Mouse (Mus musculus) ovary, postnatal 10 days (tissue): Measurements from ENCODE around the gene Plagl2.

Source experiments
- DNase-seq: peaks from one replicate; pipeline ENCODE4 v3.0.0; 2022; ENCODE audit warnings: low spot score

The Plagl2 gene

DNA sequence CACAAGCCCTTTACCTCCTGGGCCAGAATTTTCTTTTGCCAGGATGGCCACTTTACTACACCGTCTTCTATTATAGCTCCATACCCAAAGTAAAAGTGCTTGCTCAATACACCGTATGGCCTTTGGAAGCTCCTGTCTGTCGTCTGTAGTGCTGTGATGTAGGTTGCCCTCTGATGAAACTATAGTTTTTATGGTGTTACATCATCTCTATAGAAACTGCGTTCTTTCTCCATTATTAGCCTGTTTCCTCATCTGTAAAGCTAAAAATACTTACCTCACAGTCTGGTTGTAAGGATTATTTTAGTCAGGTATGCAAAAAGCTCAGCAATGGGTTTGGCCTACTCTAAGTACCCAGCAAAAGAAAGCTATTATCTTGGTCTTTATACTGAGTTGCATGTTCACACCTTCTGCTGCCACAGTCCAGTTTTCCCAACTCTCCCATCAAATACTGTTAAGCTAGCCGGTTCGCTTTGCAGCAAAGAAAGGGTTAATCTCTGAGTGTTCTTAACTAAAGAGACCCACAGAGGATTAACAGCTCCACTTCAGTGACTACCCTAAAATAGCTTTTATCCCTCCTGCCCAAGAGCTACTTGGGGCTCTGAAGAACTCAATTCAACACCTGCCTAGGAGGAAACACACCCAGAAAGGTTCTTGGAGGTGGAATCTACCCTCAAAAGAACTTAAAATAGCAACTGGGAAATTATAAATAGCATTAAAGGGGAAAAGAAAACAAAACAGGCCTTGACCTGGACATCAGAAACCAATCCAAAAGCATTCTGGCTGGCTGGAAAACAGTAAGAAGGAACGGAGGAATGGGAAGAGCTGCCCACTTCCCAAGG is 2.0 kb downstream of the Plagl2 start:
- no peak for DNase-seq

DNA sequence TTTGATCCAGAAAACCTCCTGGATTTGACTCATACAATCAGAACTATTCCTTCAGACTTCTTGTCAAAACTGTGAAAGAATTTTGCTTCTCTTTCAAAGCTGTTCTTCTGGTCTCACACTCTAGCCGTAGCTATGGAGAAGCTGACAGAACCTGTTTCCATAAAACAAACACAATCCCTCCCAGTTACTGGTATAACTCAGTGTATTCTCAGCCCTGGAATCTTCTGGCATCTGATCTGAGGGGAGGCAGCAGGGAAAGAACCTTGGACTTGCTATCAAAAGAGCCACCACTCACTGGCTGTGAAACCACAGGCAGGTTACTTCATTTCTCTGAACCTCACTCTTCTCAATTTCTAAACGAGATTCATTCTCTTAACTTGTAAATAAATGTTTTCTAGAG is 2.8 kb downstream of the Plagl2 start:
- no peak for DNase-seq

DNA sequence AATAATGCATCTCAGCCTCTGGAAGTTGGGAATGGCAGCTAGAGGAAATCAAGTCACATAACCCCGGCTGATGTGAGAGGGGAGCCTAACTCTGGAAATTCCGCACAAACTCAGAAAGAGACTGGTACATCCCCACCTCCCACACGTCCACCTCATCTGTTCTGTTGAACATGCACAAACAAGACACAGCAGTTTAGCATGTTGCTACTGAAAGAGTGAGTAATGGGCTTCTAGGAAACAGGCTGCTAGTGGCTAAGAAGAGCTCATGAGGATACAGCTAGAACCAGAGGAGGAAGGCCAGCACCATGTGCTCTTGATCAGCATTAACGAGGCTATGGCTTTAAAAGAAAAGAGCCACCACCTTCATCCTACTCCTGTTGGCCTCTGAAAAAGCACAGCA is 3.3 kb downstream of the Plagl2 start:
- DNase-seq: no peak

- no peak for DNase-seq
These were observed 4.0 kb downstream of the Plagl2 start for GRCm38 (mm10) chr2:153237193-153237592.

DNA sequence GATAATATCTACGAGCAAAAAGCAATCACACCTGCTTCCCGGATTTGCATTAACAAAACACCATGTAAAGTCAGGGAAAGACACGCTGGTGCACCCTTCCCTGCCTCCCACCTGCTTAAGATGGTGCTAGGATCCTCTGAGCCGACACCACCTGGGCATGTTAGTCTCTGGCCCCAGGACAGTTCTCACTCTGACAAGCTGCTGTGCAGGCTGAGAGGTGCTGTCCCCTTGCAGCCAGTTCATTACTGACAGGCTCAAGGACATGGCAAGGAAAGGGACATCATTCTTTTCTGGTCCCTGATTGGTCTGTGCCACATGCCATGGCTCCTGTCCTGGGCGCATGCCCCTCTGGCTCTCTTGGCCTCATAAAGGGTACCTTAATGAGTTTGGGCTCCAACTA is 12.7 kb downstream of the Plagl2 start:
- DNase-seq: no peak

DNA sequence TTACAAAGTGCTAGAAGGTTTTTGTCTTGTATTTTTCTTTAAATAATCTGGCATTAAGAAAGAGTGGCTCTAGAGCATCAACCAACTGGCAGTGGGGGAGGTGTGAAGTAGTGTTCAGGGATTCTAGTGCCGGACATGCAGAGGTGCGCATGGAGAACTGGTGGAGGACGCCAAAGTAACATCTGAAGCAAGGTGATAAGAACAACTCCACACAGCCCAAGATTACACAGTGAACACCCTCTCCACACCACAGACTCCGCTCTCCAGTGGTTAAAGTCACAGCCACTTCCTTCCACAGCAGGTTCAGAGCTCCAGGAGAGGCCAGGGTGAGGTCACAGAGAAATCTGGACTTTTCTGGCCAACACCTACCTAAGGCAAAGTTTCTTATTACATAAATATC is 13.3 kb downstream of the Plagl2 start:
- no peak for DNase-seq

- no peak for DNase-seq
These were observed 15.7 kb downstream of the Plagl2 start for GRCm38 (mm10) chr2:153225595-153225953.

DNA sequence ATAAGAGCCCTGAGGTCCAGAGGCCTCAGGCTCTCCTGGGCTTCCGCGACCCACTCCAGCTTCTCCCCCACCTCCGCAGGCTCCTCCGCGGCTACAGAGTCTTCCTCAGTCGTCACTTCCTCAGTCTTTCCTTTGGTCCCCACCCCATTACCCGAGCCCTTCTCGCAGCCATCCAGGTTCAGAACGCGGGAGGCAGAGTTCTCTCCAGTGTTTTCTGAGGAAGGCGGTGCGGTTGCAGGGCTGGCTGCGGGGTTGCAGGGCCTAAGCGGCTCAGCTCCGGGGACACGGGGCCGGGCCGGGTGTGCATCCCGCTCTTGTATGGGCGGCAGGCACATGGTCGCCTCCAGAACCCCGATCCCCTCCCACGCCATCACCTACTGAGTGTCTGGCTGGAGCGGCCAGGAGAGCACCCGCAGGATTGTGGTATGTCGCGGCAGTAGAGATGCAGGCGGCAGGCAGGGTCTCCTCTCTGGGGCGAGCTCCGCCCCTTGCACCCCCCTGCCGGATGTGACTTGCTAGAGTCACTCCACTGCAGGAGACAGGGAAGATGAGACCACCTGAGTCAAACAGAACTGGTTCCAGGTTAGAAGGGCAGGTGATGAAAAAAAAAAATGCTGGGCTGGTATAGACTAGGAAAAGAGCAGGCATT is 16.2 kb downstream of the Plagl2 start, which contains the start of gene Tspyl3:
Gene Tspyl3, minus strand, starts transcription at position 496 of the 649 bp plus-strand sequence.
- peak; percentile 48 for DNase-seq

GRCm38 (mm10) chr2:153222566-153222965 is 18.7 kb downstream of the Plagl2 start:
- DNase-seq: no peak

- no peak for DNase-seq
These were observed 19.1 kb downstream of the Plagl2 start for GRCm38 (mm10) chr2:153222130-153222529.

DNA sequence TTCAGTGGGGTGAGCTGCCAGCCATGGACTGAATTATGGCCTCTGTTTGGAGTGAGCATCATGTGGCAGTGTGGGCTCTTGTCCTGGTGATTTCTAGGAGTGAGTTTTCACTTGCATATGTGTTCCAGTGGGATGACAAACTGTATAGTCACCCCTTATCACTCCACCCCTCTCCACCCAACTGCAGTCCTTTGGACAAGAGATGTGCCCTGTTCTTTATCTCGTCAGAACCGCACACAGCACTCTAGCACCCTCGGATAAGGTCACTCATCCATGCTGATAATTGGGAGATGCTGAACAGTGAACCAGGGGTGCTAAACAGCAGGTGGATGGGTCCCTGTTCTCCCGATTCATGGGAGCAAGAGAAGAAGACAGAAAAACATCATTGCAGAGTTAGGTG is 19.6 kb downstream of the Plagl2 start:
- DNase-seq: no peak

- no peak for DNase-seq
These were observed 22.7 kb downstream of the Plagl2 start for GRCm38 (mm10) chr2:153218516-153218915.

DNA sequence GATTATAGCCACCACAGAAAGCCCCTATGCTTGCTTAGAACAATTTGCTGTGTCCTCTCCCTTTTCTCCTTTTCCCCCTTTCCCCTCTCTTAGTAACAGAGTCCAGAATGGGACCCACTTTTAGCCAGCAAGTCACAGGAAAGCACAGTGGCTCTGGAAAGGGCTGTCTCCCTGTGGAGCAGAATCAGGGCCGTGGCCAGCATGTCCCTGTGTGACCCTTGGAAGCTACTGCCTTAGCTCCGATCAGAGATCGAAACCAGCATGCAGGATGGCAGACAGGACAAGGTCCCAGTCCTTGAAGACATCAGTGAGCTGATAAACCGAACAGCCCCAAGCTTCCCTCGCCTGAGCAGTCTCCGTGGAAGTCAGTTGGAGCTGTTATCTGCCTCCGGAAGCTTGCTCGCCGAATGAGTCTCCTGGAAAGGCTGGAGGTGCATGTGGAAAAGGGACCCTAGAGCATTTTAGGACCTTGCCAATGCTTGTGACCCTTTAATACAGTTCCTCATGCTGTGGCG is 23.3 kb downstream of the Plagl2 start:
- no peak for DNase-seq

DNA sequence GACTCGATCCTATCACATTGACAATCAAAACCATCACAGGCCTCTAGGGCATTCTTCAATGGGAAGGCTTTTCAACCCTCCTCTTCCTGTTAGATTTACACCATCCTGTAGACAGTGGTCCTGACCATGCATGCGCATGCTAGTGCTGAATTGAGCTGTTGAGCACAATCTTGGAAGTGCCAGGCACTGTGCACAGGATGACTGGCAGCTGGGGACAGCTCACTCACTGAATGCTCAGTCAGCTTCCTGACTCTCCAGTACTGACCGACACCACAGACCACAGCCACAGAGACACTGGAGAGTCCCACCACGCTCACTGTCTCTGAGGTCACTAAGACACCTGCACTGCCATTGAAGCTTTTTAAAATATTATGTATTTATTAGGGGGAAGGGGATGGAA is 25.8 kb downstream of the Plagl2 start:
- DNase-seq: no peak

DNA sequence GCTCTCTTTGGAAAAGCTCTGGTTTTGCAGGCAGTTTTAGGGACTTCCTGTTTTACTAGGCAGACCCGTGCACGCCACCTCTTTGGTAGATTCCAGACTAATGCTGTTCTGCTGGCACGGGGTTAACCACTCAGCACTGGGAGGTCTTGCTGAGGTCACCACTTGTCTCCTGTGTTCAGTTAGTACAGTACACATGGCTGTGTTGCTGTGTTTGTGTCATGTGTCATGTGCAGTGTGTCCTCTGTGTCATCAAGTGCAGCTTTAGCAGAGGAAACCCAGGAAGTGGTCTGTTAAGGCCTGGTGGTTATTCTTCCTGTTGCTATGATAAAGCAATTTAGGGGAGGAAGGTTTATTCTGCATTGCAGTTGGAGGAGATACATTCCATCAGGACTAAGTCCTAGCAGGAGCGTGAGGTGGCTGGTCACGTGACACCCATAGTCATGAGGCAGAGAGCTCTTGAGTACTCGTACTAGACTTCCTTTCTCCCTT is 26.4 kb downstream of the Plagl2 start:
- DNase-seq: no peak

GRCm38 (mm10) chr2:153213351-153213750 is 27.9 kb downstream of the Plagl2 start:
- DNase-seq: no peak

GRCm38 (mm10) chr2:153211451-153211850 is 29.8 kb downstream of the Plagl2 start:
- DNase-seq: no peak

GRCm38 (mm10) chr2:153209286-153209685 is 31.9 kb downstream of the Plagl2 start:
- no peak for DNase-seq

DNA sequence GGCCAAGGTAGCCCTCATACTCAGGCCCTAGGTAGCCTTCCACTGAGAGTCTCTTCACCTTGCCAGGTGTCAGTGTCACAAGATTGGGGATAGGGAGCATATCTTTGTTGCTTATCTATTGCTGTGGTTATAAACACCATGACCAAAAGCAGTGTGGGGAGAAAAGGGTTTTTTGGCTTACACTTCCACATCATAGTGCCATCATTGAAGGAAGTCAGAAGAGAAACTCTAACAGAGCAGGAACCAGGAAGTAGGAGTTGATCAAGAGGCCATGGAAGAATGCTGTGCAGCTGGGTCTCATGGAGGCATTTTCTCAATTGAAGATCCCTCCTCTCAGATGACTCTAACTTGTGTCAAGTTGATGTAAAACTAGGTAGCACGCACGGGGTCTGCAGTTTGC is 33.1 kb downstream of the Plagl2 start:
- no peak for DNase-seq

GRCm38 (mm10) chr2:153202766-153203165 is 38.5 kb downstream of the Plagl2 start:
- DNase-seq: no peak

DNA sequence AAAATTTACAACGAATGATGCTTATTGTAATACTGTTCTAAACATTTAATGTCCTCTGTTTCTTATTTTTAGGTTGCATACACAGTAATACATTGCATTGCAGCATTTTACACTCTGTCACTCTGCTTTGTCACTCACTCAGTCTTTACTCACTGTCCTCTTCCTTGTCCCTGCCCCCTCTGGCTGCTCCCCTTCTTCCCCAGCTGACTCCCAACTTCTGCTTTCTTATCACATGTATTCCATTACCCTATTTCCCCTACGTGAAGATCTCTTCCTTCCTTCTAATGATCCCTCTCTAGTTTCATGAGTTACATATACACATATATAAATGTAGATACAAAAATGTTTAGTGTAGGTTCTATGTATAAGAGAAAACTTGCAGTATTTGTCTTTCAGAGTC is 42.1 kb downstream of the Plagl2 start:
- no peak for DNase-seq

DNA sequence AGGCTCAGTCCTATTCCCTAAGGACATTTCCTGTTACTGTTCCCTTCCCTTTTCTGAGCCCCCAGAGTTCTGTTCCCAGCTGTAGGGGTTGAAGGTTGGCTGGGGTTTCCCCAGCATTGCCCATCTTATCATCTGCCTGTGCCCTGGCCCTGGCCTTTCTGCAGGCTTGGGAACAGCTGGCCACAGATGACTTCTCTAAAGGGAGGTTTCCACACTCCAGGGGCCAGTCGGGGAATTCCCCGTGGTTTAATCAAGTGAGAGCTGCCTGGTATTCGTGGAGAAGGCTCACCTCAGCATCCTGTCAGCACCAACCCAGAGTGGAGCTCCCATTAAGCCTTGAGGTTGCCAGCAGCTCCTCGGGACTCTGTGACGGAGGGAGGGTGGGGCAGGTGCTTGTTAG is 42.7 kb downstream of the Plagl2 start:
- no peak for DNase-seq

GRCm38 (mm10) chr2:153194255-153194654 is 47.0 kb downstream of the Plagl2 start:
- no peak for DNase-seq
